Mouse (Mus musculus) MEL (cell line): ENCODE data around the gene Mcoln3. TPM values are rescaled to one million over a fixed set of nuclear protein-coding genes. Genes with fewer than 3 reads are reported as not detected.

Experiments used
- DNase-seq: peaks from one replicate; pipeline ENCODE4 v3.0.0; 2011; ENCODE audit warnings: low read depth, low spot score
- H3K27ac ChIP-seq: 2 replicates; pipeline ENCODE4 v1.5.1; 2012; ENCODE audit warnings: low read depth, mild to moderate bottlenecking, control low read depth, low read length, moderate library complexity; ENCODE audit not compliant: control insufficient read depth
- H3K27me3 ChIP-seq, 2 experiments: fragments of 150-350 bp in 1 of 2; sonication (generic) in 1 of 2; 2 replicates each; pipeline ENCODE4 v1.6.1; 2012; ENCODE audit warnings: low read length in 2 of 2, mild to moderate bottlenecking in 2 of 2, improper control_type of control experiment in 1 of 2, moderate library complexity in 1 of 2; ENCODE audit not compliant: insufficient read depth in 2 of 2, control insufficient read depth in 1 of 2
- H3K36me3 ChIP-seq, 2 experiments: 2 replicates each; pipeline ENCODE4 v1.6.1; 2012 to 2014; ENCODE audit warnings: low read length in 2 of 2, improper control_type of control experiment in 1 of 2, inconsistent platforms in 1 of 2, mild to moderate bottlenecking in 1 of 2; ENCODE audit not compliant: insufficient read depth in 2 of 2, control insufficient read depth in 1 of 2
- H3K4me1 ChIP-seq, 2 experiments: fragments of 150-350 bp in 1 of 2; sonication (generic) in 1 of 2; 2 replicates each; pipeline ENCODE4 v1.6.1; 2012; ENCODE audit warnings: low read length in 2 of 2, improper control_type of control experiment in 1 of 2, mild to moderate bottlenecking in 1 of 2; ENCODE audit not compliant: insufficient read depth in 2 of 2, control insufficient read depth in 1 of 2
- H3K4me3 ChIP-seq, 2 experiments: fragments of 150-350 bp in 1 of 2; sonication (generic) in 1 of 2; 2 replicates each; pipeline ENCODE4 v1.5.1; 2012; ENCODE audit warnings: low read depth in 2 of 2, low read length in 2 of 2, mild to moderate bottlenecking in 2 of 2, moderate library complexity in 2 of 2, control low read depth in 1 of 2, improper control_type of control experiment in 1 of 2; ENCODE audit not compliant: control insufficient read depth in 1 of 2, insufficient read depth in 1 of 2
- H3K79me2 ChIP-seq: 2 replicates; pipeline ENCODE4 v1.6.1; 2012; ENCODE audit warnings: mild to moderate bottlenecking, low read length, moderate library complexity; ENCODE audit not compliant: control insufficient read depth, poor library complexity, insufficient read depth
- H3K9ac ChIP-seq: 2 replicates; pipeline ENCODE4 v1.6.1; 2012; ENCODE audit warnings: low read depth, mild to moderate bottlenecking, control low read depth, low read length, moderate library complexity; ENCODE audit not compliant: control insufficient read depth, poor library complexity, severe bottlenecking
- H3K9me3 ChIP-seq: fragments of 150-350 bp; sonication (generic); replicated peaks from 2 replicates; pipeline ENCODE4 v1.6.1; 2012; ENCODE audit warnings: mild to moderate bottlenecking, low read length, improper control_type of control experiment, moderate library complexity; ENCODE audit not compliant: insufficient read depth
- BHLHE40 ChIP-seq: IDR thresholded peaks from 2 replicates; pipeline ENCODE4 v1.6.1; 2012; ENCODE audit warnings: low read depth, mild to moderate bottlenecking, inconsistent platforms, low read length, improper control_type of control experiment, borderline replicate concordance
- CHD1 ChIP-seq: IDR thresholded peaks from 2 replicates; pipeline ENCODE4 v1.6.1; 2012; ENCODE audit warnings: low read depth, mild to moderate bottlenecking, inconsistent platforms, low read length, improper control_type of control experiment
- CHD2 ChIP-seq: IDR thresholded peaks from 2 replicates; pipeline ENCODE4 v1.6.1; 2011; ENCODE audit warnings: low read length, improper control_type of control experiment
- CTCF ChIP-seq, 3 experiments: IDR thresholded peaks in 2 of 3; conservative IDR thresholded peaks in 1 of 3; 2 replicates each; pipeline ENCODE4 v1.5.1; 2011 to 2012; ENCODE audit warnings: low read length in 3 of 3, low read depth in 2 of 3, mild to moderate bottlenecking in 2 of 3, improper control_type of control experiment in 1 of 3, inconsistent platforms in 1 of 3, mixed read lengths in 1 of 3, moderate library complexity in 1 of 3; ENCODE audit not compliant: control insufficient read depth in 1 of 3, insufficient read depth in 1 of 3, poor library complexity in 1 of 3, severe bottlenecking in 1 of 3
- E2F4 ChIP-seq: IDR thresholded peaks from 2 replicates; pipeline ENCODE4 v1.6.1; 2011; ENCODE audit warnings: low read depth, low read length, improper control_type of control experiment, borderline replicate concordance
- ELF1 ChIP-seq: IDR thresholded peaks from 2 replicates; pipeline ENCODE4 v1.6.1; 2014; ENCODE audit warnings: low read depth, mild to moderate bottlenecking, inconsistent platforms, low read length, improper control_type of control experiment, moderate library complexity
- EP300 ChIP-seq, 2 experiments: IDR thresholded peaks; 2 replicates each; pipeline ENCODE4 v1.6.1; 2011; ENCODE audit warnings: improper control_type of control experiment in 2 of 2, low read length in 2 of 2, low read depth in 1 of 2, mild to moderate bottlenecking in 1 of 2
- ETS1 ChIP-seq: IDR thresholded peaks from 2 replicates; pipeline ENCODE4 v1.6.1; 2012; ENCODE audit warnings: low read depth, mild to moderate bottlenecking, inconsistent platforms, low read length, improper control_type of control experiment, moderate library complexity
- GABPA ChIP-seq: IDR thresholded peaks from 2 replicates; pipeline ENCODE4 v1.6.1; 2012; ENCODE audit warnings: low read depth, mild to moderate bottlenecking, inconsistent platforms, low read length, improper control_type of control experiment, moderate library complexity
- HCFC1 ChIP-seq: IDR thresholded peaks from 2 replicates; pipeline ENCODE4 v1.6.1; 2012; ENCODE audit warnings: low read depth, mild to moderate bottlenecking, inconsistent platforms, low read length, improper control_type of control experiment, moderate library complexity
- JUND ChIP-seq: IDR thresholded peaks from 2 replicates; pipeline ENCODE4 v1.6.1; 2011; ENCODE audit warnings: low read depth, mild to moderate bottlenecking, improper control_type of control experiment, low read length
- MAFK ChIP-seq: IDR thresholded peaks from 2 replicates; pipeline ENCODE4 v1.6.1; 2011; ENCODE audit warnings: low read depth, mild to moderate bottlenecking, low read length, improper control_type of control experiment, borderline replicate concordance
- MAX ChIP-seq: IDR thresholded peaks from 2 replicates; pipeline ENCODE4 v1.6.1; 2011; ENCODE audit warnings: low read length, improper control_type of control experiment
- MEF2A ChIP-seq: IDR thresholded peaks from 2 replicates; pipeline ENCODE4 v1.6.1; 2014; ENCODE audit warnings: low read depth, mild to moderate bottlenecking, inconsistent platforms, low read length, improper control_type of control experiment; ENCODE audit not compliant: poor library complexity, insufficient replicate concordance, severe bottlenecking; ENCODE audit errors: extremely low read depth
- MYB ChIP-seq: IDR thresholded peaks from 2 replicates; pipeline ENCODE4 v1.6.1; 2011; ENCODE audit warnings: mild to moderate bottlenecking, low read depth, low read length, improper control_type of control experiment
- MYC ChIP-seq: IDR thresholded peaks from 2 replicates; pipeline ENCODE4 v1.6.1; 2011; ENCODE audit warnings: low read depth, mild to moderate bottlenecking, low read length, improper control_type of control experiment, moderate library complexity
- NELFE ChIP-seq: IDR thresholded peaks from 2 replicates; pipeline ENCODE4 v1.6.1; 2011; ENCODE audit warnings: low read depth, low read length, improper control_type of control experiment
- POLR2A ChIP-seq, 2 experiments: IDR thresholded peaks; 2 replicates each; pipeline ENCODE4 v1.6.1; 2011 to 2012; ENCODE audit warnings: low read length in 2 of 2, mild to moderate bottlenecking in 2 of 2, control low read depth in 1 of 2, improper control_type of control experiment in 1 of 2, low read depth in 1 of 2, moderate library complexity in 1 of 2; ENCODE audit not compliant: control insufficient read depth in 1 of 2, insufficient read depth in 1 of 2, poor library complexity in 1 of 2
- POLR2AphosphoS5 ChIP-seq: IDR thresholded peaks from 2 replicates; pipeline ENCODE4 v1.6.1; 2012; ENCODE audit warnings: low read depth, borderline replicate concordance, mild to moderate bottlenecking, inconsistent platforms, low read length, moderate library complexity, mixed read lengths
- RAD21 ChIP-seq: IDR thresholded peaks from 2 replicates; pipeline ENCODE4 v1.6.1; 2011; ENCODE audit warnings: mild to moderate bottlenecking, low read depth, low read length, improper control_type of control experiment
- SMC3 ChIP-seq: IDR thresholded peaks from 2 replicates; pipeline ENCODE4 v1.6.1; 2011; ENCODE audit warnings: low read depth, low read length, improper control_type of control experiment
- TAL1 ChIP-seq: IDR thresholded peaks from 2 replicates; pipeline ENCODE4 v1.6.1; 2012; ENCODE audit warnings: mild to moderate bottlenecking, inconsistent platforms, low read length, moderate library complexity, mixed read lengths
- TCF12 ChIP-seq: IDR thresholded peaks from 2 replicates; pipeline ENCODE4 v1.6.1; 2014; ENCODE audit warnings: low read depth, mild to moderate bottlenecking, inconsistent platforms, low read length, improper control_type of control experiment, moderate library complexity
- UBTF ChIP-seq: IDR thresholded peaks from 2 replicates; pipeline ENCODE4 v1.6.1; 2012; ENCODE audit warnings: low read depth, mild to moderate bottlenecking, inconsistent platforms, low read length, improper control_type of control experiment, moderate library complexity, borderline replicate concordance; ENCODE audit not compliant: insufficient read depth
- USF1 ChIP-seq: IDR thresholded peaks from 2 replicates; pipeline ENCODE4 v1.6.1; 2014; ENCODE audit warnings: low read depth, mild to moderate bottlenecking, inconsistent platforms, low read length, improper control_type of control experiment, moderate library complexity
- USF2 ChIP-seq, 2 experiments: IDR thresholded peaks; 2 replicates each; pipeline ENCODE4 v1.6.1; 2011 to 2012; ENCODE audit warnings: improper control_type of control experiment in 2 of 2, low read length in 2 of 2, borderline replicate concordance in 1 of 2, inconsistent platforms in 1 of 2, low read depth in 1 of 2, mild to moderate bottlenecking in 1 of 2; ENCODE audit not compliant: insufficient read depth in 1 of 2
- ZC3H11A ChIP-seq: IDR thresholded peaks from 2 replicates; pipeline ENCODE4 v1.6.1; 2012; ENCODE audit warnings: low read depth, mild to moderate bottlenecking, inconsistent platforms, low read length, improper control_type of control experiment
- ZKSCAN1 ChIP-seq: IDR thresholded peaks from 2 replicates; pipeline ENCODE4 v1.6.1; 2012; ENCODE audit warnings: low read depth, mild to moderate bottlenecking, inconsistent platforms, low read length, improper control_type of control experiment, moderate library complexity
- ZMIZ1 ChIP-seq: IDR thresholded peaks from 2 replicates; pipeline ENCODE4 v1.6.1; 2012; ENCODE audit warnings: low read depth, mild to moderate bottlenecking, inconsistent platforms, low read length, improper control_type of control experiment, moderate library complexity
- ZNF384 ChIP-seq: IDR thresholded peaks from 2 replicates; pipeline ENCODE4 v1.6.1; 2012; ENCODE audit warnings: low read depth, mild to moderate bottlenecking, inconsistent platforms, low read length, improper control_type of control experiment
- polyA plus RNA-seq, 2 experiments: library from polyadenylated mRNA; stranded (reverse) in 1 of 2; unstranded in 1 of 2; fragments of >175 nt in 1 of 2; fragments of >200 nt in 1 of 2; gene quantifications; 2 replicates each; pipeline versions ENCODE4 v1.2.1 to v1.2.4; 2012; ENCODE audit warnings: low replicate concordance in 2 of 2, low read depth in 1 of 2; ENCODE audit not compliant: insufficient read length in 2 of 2, insufficient read depth in 1 of 2, missing spikeins in 1 of 2
- total RNA-seq: library from RNA; depleted of rRNA; stranded (reverse); fragments of 300-350 nt; gene quantifications from 2 replicates; pipeline ENCODE4 v1.2.3, GENCODE M21; 2012

Mcoln3 gene
- total and polyA plus RNA-seq, 3 experiments: not detected

DNA sequence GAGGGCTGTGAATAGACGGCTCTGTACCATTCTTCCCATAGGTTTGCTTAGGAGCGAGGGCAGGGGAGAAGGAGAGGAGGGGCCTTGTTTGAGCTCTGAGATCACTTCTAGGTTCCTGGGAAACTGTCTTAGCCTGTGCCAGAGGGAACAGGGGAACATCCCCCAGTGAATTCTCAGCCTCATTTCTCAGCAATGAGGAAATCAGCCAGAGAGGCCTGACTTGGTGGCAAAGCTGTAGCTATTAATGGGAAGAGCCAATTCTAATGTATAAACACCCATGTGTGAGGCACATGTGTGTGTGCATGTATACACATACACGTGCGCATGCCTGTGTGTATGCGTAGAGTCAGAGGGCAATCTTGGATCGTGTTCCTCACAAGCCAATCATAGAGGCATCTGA is 6.3 kb upstream of the Mcoln3 start:
- Histone ChIP-seq H3K4me1 (no peaks in the 10 kb centered on the region), H3K4me3 (no peak overlapping the region), H3K79me2 (no peaks in the 10 kb centered on the region), H3K27ac (no peak overlapping the region), H3K9me3 (no peaks in the 10 kb centered on the region), H3K9ac (no peak overlapping the region), H3K27me3 (no peaks in the 10 kb centered on the region)
- DNase-seq: no peak
- TF ChIP-seq USF1: no peak
- TF ChIP-seq POLR2A (IDR thresholded peaks at IDR 0.05; ENCODE audit: control insufficient read depth in 1 of 2, insufficient read depth in 1 of 2, low read depth in 1 of 2, low read length in 2 of 2, poor library complexity in 1 of 2): no peak
- no peak for TF ChIP-seq ZNF384
- TF ChIP-seq MAFK: no peak
- TF ChIP-seq ZKSCAN1: no peak
- TF ChIP-seq TCF12: no peak
- no peak for TF ChIP-seq HCFC1
- no peak for TF ChIP-seq BHLHE40
- no peak for TF ChIP-seq RAD21
- no peak for TF ChIP-seq POLR2AphosphoS5
- TF ChIP-seq GABPA: no peak
- no peak for TF ChIP-seq USF2 (IDR thresholded peaks at IDR 0.05; ENCODE audit: borderline replicate concordance in 1 of 2, insufficient read depth in 1 of 2, low read depth in 1 of 2, low read length in 2 of 2)
- TF ChIP-seq ETS1: no peak
- TF ChIP-seq UBTF: no peak
- TF ChIP-seq MYB: no peak
- TF ChIP-seq CTCF (IDR thresholded peaks at IDR 0.05 in 2 of 3, conservative IDR thresholded peaks at IDR 0.05 in 1 of 3; ENCODE audit: control insufficient read depth in 1 of 3, insufficient read depth in 1 of 3, low read depth in 2 of 3, low read length in 3 of 3, poor library complexity in 1 of 3, severe bottlenecking in 1 of 3): no peak
- TF ChIP-seq ZMIZ1: no peak
- no peak for TF ChIP-seq MAX
- TF ChIP-seq, all 39 proteins: peak for 0
- peaks cover 0 to 2% of the 10 kb centered on the region in 2 experiments; a peak in 1 of 4 replicates for H3K36me3 ChIP-seq

DNA sequence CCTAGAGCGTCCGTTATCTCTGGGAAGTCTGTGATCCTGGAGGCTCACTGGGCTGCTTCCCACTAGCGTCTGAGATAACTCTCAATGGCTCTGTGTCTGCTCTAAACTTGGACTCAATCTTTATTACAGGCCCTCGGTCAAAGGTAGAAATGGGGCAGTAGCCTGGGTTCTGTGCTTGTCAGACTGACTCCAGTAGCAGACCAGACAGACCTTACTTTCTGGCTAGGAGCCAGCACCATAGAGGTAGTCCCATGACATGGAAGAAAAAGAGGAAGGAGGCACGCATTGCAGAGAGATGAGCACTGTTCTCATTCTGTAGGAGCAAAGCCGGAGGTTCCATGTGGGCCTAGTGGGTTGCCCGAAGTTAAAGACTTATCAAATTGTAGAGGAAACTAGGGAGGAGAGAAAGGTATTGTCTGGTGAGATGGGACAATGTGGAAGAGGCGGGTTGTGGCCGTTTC is 777 bp downstream of the Mcoln3 start:
- H3K4me1 ChIP-seq: no peaks in the 10 kb centered on the region; a peak in 1 of 4 replicates
- TF ChIP-seq NELFE: no peak
- no peak for TF ChIP-seq CHD2
- no peak for TF ChIP-seq HCFC1
- no peak for TF ChIP-seq MYC
- TF ChIP-seq ZC3H11A: no peak
- no peak for TF ChIP-seq E2F4
- no peak for TF ChIP-seq ELF1
- TF ChIP-seq CHD1: no peak
- TF ChIP-seq MYB: no peak
- no peak for TF ChIP-seq MEF2A
- TF ChIP-seq CTCF (IDR thresholded peaks at IDR 0.05 in 2 of 3, conservative IDR thresholded peaks at IDR 0.05 in 1 of 3; ENCODE audit: control insufficient read depth in 1 of 3, insufficient read depth in 1 of 3, low read depth in 2 of 3, low read length in 3 of 3, poor library complexity in 1 of 3, severe bottlenecking in 1 of 3): no peak
- no peak for TF ChIP-seq EP300 (IDR thresholded peaks at IDR 0.05; ENCODE audit: low read depth in 1 of 2, low read length in 2 of 2)
- no peak for TF ChIP-seq TAL1
- TF ChIP-seq JUND: no peak
- no peak for TF ChIP-seq MAX
- TF ChIP-seq GABPA: no peak
- no peak for TF ChIP-seq SMC3
- no peak for TF ChIP-seq POLR2A (IDR thresholded peaks at IDR 0.05; ENCODE audit: control insufficient read depth in 1 of 2, insufficient read depth in 1 of 2, low read depth in 1 of 2, low read length in 2 of 2, poor library complexity in 1 of 2)
- H3K79me2 ChIP-seq: no peaks in the 10 kb centered on the region
- DNase-seq: peak; percentile 67
- no peaks in the 10 kb centered on the region for H3K36me3 ChIP-seq
- no peak overlapping the region for H3K27ac ChIP-seq
- no peak overlapping the region for H3K9ac ChIP-seq
- H3K4me3 ChIP-seq: no peak overlapping the region
- H3K9me3 ChIP-seq: no peaks in the 10 kb centered on the region
- H3K27me3 ChIP-seq: no peaks in the 10 kb centered on the region
